In the genomic region with DNA sequence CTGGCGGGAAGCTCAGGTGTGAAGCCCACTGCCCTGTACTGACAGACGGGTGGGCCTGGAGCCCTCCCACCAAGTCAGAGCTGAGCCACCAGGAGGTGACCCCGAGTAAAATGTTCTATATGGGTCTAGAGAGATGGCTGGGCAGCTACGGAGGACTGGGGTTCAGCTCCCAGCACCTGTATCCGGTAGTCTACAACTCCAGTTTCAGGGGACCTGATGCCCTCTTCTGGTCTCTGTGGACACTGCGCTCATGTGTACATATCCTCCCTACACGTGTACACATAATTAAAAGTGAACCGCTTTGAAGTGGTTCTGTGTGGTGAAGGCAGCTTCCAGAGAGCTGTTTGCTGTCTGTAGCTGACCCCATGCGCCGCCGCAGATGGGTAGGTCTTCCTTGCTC, we compare ENCODE assay signal across 16 mouse cellular contexts.
"Had no signal": no experiment of that assay in that cellular context is flagged by ENCODE, and none has a peak within 500 bp of the region (broad histone marks: within the 10 kb centered on the region; RNA-seq: fewer than 3 reads in every experiment).

No protein-coding gene starts in this region.

- H3K36me3 ChIP-seq: liver, embryonic 13.5 days had no signal

- H3K9ac ChIP-seq: limb, embryonic 15.5 days; liver, embryonic 13.5 days; neural tube, embryonic 15.5 days had no signal

- H3K4me1 ChIP-seq: limb, embryonic 15.5 days; liver, embryonic 13.5 days; neural tube, embryonic 15.5 days had no signal

- DNase-seq: kidney, postnatal 14 days; layer of hippocampus, adult 9-11 months; layer of hippocampus, postnatal 36 days; liver, embryonic 13.5 days; lung, adult 18-20 months; lung, postnatal 4 days; midbrain, embryonic 14.5 days; right cerebral cortex, postnatal 4 days; spleen, adult 18-20 months; thymus, adult 2 months; thymus, postnatal 25 days had no signal

- H3K4me2 ChIP-seq: limb, embryonic 15.5 days; liver, embryonic 13.5 days; neural tube, embryonic 15.5 days had no signal

- H3K9me3 ChIP-seq: limb, embryonic 15.5 days; liver, embryonic 13.5 days; neural tube, embryonic 15.5 days had no signal

- H3K27me3 ChIP-seq: limb, embryonic 15.5 days; liver, embryonic 13.5 days; neural tube, embryonic 15.5 days had no signal

- H3K4me3 ChIP-seq: limb, embryonic 15.5 days; liver, embryonic 13.5 days; midbrain, embryonic 10.5 days; myocyte; neural tube, embryonic 15.5 days had no signal

- ATAC-seq: lung, postnatal 0 days had no signal

- H3K27ac ChIP-seq: limb, embryonic 15.5 days; liver, embryonic 13.5 days; midbrain, embryonic 10.5 days; neural tube, embryonic 15.5 days had no signal
